Mouse (Mus musculus): ENCODE measurements at regions not wholly inside any gene's neighbourhood (a gene's known extent, or its start where the extent isn't known, plus 50 kb on each side); places are given as distances from the start of the nearest gene placed in this dataset.

DNA sequence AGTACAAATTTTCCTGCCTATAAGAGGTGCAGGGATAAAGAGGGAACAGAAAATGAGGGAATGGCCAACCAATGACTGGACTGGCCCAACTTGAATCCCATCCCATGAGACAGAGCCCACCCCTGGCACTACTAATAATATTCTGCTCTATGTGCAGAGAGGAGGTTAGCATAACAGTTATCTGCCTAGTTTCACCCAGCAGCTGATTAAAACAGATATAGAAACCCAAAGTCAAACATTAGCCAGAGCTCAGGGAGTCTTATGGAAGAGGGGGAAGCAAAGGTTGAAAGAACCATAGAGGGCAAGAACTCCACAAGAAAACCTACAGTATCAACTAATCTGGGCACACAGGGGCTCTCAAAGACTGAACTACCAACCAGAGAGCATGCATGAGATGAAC, 138.9 kb upstream of the Sox11 start:
- TF ChIP-seq POLR2A (IDR thresholded peaks at IDR 0.05; ENCODE audit: borderline replicate concordance, extremely low read depth, low read depth, low read length) (no peak), CTCF (IDR thresholded peaks at IDR 0.05; ENCODE audit: insufficient read depth, low read length) (no peak)
